Mouse (Mus musculus) ES-E14 (cell line): Measurements from ENCODE around the gene Iqgap2.

ENCODE experiments used
- CHD2 ChIP-seq: IDR thresholded peaks from 2 replicates; pipeline ENCODE4 v1.6.1; 2014; ENCODE audit warnings: mild to moderate bottlenecking, low read depth, low read length, inconsistent platforms
- HCFC1 ChIP-seq: IDR thresholded peaks from 2 replicates; pipeline ENCODE4 v1.6.1; 2012; ENCODE audit warnings: low read length, inconsistent platforms, borderline replicate concordance; ENCODE audit not compliant: insufficient read depth
- MAFK ChIP-seq: IDR thresholded peaks from 2 replicates; pipeline ENCODE4 v1.6.1; 2014; ENCODE audit warnings: mild to moderate bottlenecking, low read depth, low read length, inconsistent platforms; ENCODE audit not compliant: insufficient read depth
- ZNF384 ChIP-seq: IDR thresholded peaks from 2 replicates; pipeline ENCODE4 v1.6.1; 2012; ENCODE audit warnings: low read depth, low read length, inconsistent platforms

GRCm38 (mm10) chr13:95692201-95692600, 199.5 kb downstream of the Iqgap2 start:
- TF ChIP-seq CHD2 (no peak), HCFC1 (no peak), MAFK (no peak), ZNF384 (no peak)
